Mouse (Mus musculus) lung, embryonic 16.5 days (tissue): ENCODE measurements around the gene Gucy2e. TPM values are rescaled to one million over a fixed set of nuclear protein-coding genes. Genes with fewer than 3 reads are reported as not detected.

Experiments
- ATAC-seq: fragments of 200-750 bp; cut with Nextera tagmentation; 2 replicates; pipeline ENCODE4 v1.8.0; 2017; ENCODE audit warnings: low read depth, mild to moderate bottlenecking, moderate library complexity
- H3K27ac ChIP-seq: fragments of 300-500 bp; sonication (generic); 2 replicates; pipeline ENCODE4 v1.5.1; 2014; ENCODE audit warnings: mild to moderate bottlenecking, control low read depth, low read length
- H3K27me3 ChIP-seq: fragments of 300-500 bp; sonication (generic); 2 replicates; pipeline ENCODE4 v1.6.1; 2014; ENCODE audit warnings: low read depth, low read length, mixed read lengths; ENCODE audit not compliant: control insufficient read depth, insufficient read depth
- H3K36me3 ChIP-seq: fragments of 300-500 bp; sonication (generic); 2 replicates; pipeline ENCODE4 v1.6.1; 2014; ENCODE audit warnings: low read length; ENCODE audit not compliant: control insufficient read depth, insufficient read depth
- H3K4me1 ChIP-seq: fragments of 300-500 bp; sonication (generic); replicated peaks from 2 replicates; pipeline ENCODE4 v1.6.1; 2014; ENCODE audit warnings: low read length, mixed read lengths; ENCODE audit not compliant: control insufficient read depth, insufficient read depth
- H3K4me2 ChIP-seq: fragments of 300-500 bp; sonication (generic); 2 replicates; pipeline ENCODE4 v1.6.1; 2014; ENCODE audit warnings: low read depth, low read length, control low read depth
- H3K4me3 ChIP-seq: fragments of 300-500 bp; sonication (generic); 2 replicates; pipeline ENCODE4 v1.5.1; 2014; ENCODE audit warnings: mild to moderate bottlenecking, low read length, control low read depth
- H3K9ac ChIP-seq: fragments of 300-500 bp; sonication (generic); 2 replicates; pipeline ENCODE4 v1.6.1; 2014; ENCODE audit warnings: low read length, control low read depth
- H3K9me3 ChIP-seq: fragments of 300-500 bp; sonication (generic); 2 replicates; pipeline ENCODE4 v1.6.1; 2016; ENCODE audit warnings: low read length; ENCODE audit not compliant: control insufficient read depth
- WGBS: fragments of 180-500 bp; shearing (Covaris S2); extraction: QIAGEN DNeasy Blood & Tissue Kit; methylation state at CpG from one replicate; pipeline ENCODE4 v1.1.7; 2014; 5-methylcytosine and 5-hydroxymethylcytosine counted together
- polyA plus RNA-seq: library from polyadenylated mRNA; unstranded; fragments of >200 nt; fragmentation: Nextera tagmentation; extraction: Ambion mirVana; gene quantifications from 2 replicates; pipeline ENCODE4 v1.2.1, GENCODE M21; 2015

Gucy2e gene
- polyA plus RNA-seq, 1 experiment from 2014 or later: 0.10 TPM

DNA sequence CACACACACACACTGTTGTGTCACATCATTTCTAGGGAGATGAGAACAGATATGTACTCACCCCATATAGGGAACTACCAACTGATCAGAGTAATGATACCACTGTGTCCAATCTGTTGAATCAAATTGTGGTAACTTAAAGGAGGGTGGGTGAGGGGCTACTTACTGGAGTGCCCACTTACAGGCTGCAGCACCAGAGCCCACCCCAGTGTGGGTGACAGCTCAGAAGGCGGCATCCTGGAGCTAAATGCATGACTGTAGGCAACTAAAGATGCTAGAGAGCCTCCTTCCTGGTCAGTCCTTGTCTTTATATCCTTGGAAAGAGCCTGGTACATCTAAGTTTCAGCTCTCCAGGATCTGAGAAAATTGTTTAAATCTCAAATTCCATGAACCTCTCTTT lies 37.6 kb downstream of the Gucy2e start:
- WGBS: 75% methylated on average over 1 of the region's 1 CpGs
- H3K27me3 ChIP-seq: peaks cover 22% of the 10 kb centered on the region
- no peak for ATAC-seq
- no peaks in the 10 kb centered on the region for H3K36me3 ChIP-seq
- H3K4me2 ChIP-seq: no peak overlapping the region
- H3K4me1 ChIP-seq: peaks cover 7% of the 10 kb centered on the region
- H3K4me3 ChIP-seq: no peak overlapping the region
- no peak overlapping the region for H3K27ac ChIP-seq
- H3K9me3 ChIP-seq: no peaks in the 10 kb centered on the region
- H3K9ac ChIP-seq: no peak overlapping the region

DNA sequence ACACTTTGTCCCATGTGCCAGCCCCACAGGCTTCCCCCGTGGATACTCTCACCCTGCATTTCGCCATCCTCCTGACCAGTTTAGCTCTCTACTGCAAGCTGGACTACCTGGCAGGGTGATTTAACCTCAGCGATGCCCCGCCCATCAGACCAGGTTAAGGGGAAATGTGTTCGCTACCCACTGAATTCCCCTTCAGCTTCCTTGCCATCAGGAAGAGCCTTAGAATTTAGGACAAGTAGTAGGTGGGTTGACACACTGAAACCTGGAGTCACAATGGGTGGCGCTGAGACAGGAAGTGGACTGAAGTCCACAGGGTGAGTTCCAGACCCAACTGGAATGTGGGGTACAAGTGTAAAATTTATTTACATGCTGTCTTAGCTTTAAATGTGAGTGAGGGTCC lies 39.1 kb downstream of the Gucy2e start, which contains the start of gene Alox8:
Alox8 (minus strand) TSS at position 101 of the 400 bp plus-strand sequence.
- Histone ChIP-seq H3K4me3 (peak within 1 kb of the TSS; percentile 34), H3K4me1 (peaks cover 7% of the 10 kb centered on the region), H3K4me2 (peak within 1 kb of the TSS; percentile 49), H3K9ac (no peak within 1 kb of the TSS), H3K36me3 (no peaks in the 10 kb centered on the region), H3K27ac (no peak within 1 kb of the TSS), H3K9me3 (no peaks in the 10 kb centered on the region), H3K27me3 (peaks cover 22% of the 10 kb centered on the region)
- 36% methylated on average over 6 of the region's 6 CpGs for WGBS
- ATAC-seq: no peak

DNA sequence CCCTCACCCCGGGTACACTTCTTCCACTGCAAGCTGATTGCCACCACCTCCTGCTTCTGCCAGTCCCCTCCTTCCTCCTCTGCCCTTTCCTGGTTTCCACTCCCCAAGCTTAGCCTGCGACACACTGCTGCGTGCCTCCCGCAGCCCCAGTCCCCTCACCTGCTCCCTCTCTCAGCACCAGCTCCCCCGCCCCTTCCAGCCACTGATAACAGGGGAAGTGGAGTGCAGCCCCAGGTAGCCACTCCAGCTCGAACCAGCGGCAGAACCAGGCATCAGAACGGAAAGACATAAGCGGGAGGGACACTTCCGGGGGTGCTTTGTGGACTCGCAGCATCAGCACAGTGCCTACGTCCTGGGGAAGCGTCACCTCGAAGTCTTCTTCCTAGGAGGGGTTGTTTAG lies 39.6 kb downstream of the Gucy2e start:
- H3K4me2 ChIP-seq: peak overlapping the region; percentile 49
- H3K9me3 ChIP-seq: no peaks in the 10 kb centered on the region
- no peak; the same call in 1 of the 2 replicates for ATAC-seq
- 0% methylated on average over 14 of the region's 14 CpGs for WGBS
- H3K27me3 ChIP-seq: peaks cover 22% of the 10 kb centered on the region
- H3K4me3 ChIP-seq: peak overlapping the region; percentile 34
- H3K4me1 ChIP-seq: peaks cover 7% of the 10 kb centered on the region
- H3K9ac ChIP-seq: no peak overlapping the region
- H3K27ac ChIP-seq: no peak overlapping the region
- H3K36me3 ChIP-seq: no peaks in the 10 kb centered on the region

DNA sequence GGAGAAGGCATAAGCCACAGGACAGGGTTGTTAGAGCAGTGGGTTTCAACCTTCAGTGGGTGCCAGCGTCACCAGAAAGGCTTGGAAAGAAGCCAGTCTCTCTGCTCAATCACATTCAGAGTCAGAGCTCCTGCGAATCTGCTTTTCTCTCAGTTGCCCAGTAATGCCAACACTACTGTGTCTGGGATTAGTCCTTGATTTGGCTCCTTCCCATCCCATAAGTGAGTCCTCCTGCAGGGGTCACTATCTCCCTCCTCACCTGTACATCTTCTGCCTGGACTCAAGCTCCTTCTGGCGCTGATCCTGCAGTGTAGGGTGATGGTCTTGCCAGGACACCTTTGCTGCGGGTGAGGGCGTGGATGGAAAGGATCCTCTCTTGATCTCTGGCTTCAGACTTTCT lies 40.1 kb downstream of the Gucy2e start:
- H3K4me1 ChIP-seq: peaks cover 7% of the 10 kb centered on the region
- peaks cover 22% of the 10 kb centered on the region for H3K27me3 ChIP-seq
- no peak overlapping the region for H3K9ac ChIP-seq
- 8% methylated on average over 5 of the region's 5 CpGs for WGBS
- no peaks in the 10 kb centered on the region for H3K36me3 ChIP-seq
- H3K4me2 ChIP-seq: peak overlapping the region; percentile 49
- H3K9me3 ChIP-seq: no peaks in the 10 kb centered on the region
- no peak overlapping the region for H3K27ac ChIP-seq
- ATAC-seq: no peak
- H3K4me3 ChIP-seq: no peak overlapping the region; the same call in 1 of the 2 replicates

DNA sequence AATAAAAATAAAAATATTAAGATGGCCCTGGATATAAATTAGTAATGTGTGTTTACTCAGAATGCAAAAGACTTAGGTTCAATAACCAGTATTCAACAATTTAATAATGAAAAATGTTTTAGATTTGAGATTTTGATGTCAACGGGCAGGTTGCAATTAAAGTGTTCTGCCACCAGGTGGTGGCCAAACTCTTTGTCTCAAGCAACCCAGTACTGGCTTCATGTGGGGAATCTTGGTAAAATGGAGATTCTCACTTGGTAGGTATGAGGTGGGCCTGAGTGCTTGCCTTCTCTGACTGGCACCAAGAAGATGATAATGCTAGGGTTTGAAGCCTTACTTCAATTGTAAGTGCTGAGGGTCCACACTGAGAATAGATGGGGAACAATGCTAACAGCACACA lies 44.0 kb downstream of the Gucy2e start:
- peaks cover 18% of the 10 kb centered on the region for H3K27me3 ChIP-seq
- 0% methylated on average over 1 of the region's 1 CpGs for WGBS
- H3K27ac ChIP-seq: no peak overlapping the region

DNA sequence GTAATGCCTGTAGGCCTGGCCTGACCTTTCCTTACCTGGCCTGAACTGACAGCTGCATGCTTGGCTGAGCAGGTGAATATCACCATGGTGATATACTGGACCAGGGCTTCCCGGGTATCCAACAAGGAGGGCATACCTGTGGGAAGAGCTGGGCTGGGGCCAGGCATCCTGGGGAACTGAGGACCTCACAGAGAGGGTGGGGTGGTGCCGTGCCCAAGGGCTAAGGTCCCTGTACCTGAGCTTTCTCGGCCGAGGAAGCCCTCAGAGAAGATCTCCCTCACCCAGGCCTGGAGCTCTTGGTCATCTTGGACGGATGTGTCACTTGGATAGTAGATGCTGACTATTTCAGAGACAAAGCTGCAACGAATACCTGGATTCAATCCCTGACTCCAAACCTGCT lies 50.9 kb downstream of the Gucy2e start:
- H3K27ac ChIP-seq: no peak overlapping the region
- H3K36me3 ChIP-seq: no peaks in the 10 kb centered on the region
- H3K9ac ChIP-seq: no peak overlapping the region
- no peak overlapping the region for H3K4me3 ChIP-seq
- ATAC-seq: no peak
- 77% methylated on average over 6 of the region's 6 CpGs for WGBS
- no peaks in the 10 kb centered on the region for H3K4me1 ChIP-seq
- H3K4me2 ChIP-seq: no peak overlapping the region
- no peaks in the 10 kb centered on the region for H3K27me3 ChIP-seq
- no peaks in the 10 kb centered on the region for H3K9me3 ChIP-seq

More for the DNA sequence above, 44.0 kb downstream of the Gucy2e start:
- ATAC-seq: no peak
- peaks cover 7% of the 10 kb centered on the region for H3K4me1 ChIP-seq
- no peaks in the 10 kb centered on the region for H3K36me3 ChIP-seq
- H3K4me3 ChIP-seq: no peak overlapping the region
- H3K9me3 ChIP-seq: no peaks in the 10 kb centered on the region
- H3K9ac ChIP-seq: no peak overlapping the region
- no peak overlapping the region for H3K4me2 ChIP-seq

DNA sequence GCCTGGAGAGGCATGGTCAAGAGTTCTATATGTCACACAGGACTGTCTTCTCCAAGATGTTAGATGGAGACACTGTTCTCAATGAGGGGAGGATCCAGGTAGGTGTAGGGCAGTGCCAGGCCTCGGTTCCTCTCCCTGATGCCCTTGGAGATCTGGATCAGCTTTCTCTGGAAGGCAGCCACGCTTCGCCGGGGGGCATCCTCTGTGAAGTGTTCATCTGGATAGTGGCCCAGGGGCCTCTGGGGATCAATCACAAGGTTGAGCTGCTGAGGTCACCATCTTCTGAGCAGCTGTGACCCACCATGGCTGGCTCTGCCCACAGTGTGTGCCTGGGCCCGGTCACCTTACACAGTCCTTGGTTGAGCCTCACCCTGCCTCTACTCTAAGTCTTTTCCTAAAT lies 51.8 kb downstream of the Gucy2e start:
- Histone ChIP-seq H3K9me3 (no peaks in the 10 kb centered on the region), H3K9ac (no peak overlapping the region), H3K27me3 (no peaks in the 10 kb centered on the region), H3K4me3 (no peak overlapping the region), H3K27ac (no peak overlapping the region), H3K36me3 (no peaks in the 10 kb centered on the region), H3K4me2 (no peak overlapping the region), H3K4me1 (no peaks in the 10 kb centered on the region)
- WGBS: 86% methylated on average over 5 of the region's 5 CpGs
- no peak for ATAC-seq

DNA sequence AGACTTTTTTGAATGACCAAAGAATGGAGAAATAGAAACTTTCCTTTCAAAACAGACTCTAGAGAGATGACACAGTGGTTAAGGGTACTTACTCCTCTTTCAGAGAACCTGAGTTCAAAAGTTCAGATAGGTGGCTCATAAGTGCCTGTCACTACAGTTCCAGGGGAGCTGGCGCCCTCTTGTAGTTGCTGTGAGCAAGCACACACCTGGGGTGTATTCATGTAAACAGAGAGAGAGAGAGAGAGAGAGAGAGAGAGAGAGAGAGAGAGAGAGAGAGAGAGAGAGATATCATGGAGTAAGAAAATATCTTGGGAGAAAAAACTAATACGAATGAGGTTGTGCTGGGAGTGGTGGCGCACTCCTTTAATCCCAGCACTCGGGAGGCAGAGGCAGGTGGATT lies 56.7 kb downstream of the Gucy2e start:
- WGBS: 67% methylated on average over 4 of the region's 4 CpGs
- no peaks in the 10 kb centered on the region for H3K4me1 ChIP-seq

DNA sequence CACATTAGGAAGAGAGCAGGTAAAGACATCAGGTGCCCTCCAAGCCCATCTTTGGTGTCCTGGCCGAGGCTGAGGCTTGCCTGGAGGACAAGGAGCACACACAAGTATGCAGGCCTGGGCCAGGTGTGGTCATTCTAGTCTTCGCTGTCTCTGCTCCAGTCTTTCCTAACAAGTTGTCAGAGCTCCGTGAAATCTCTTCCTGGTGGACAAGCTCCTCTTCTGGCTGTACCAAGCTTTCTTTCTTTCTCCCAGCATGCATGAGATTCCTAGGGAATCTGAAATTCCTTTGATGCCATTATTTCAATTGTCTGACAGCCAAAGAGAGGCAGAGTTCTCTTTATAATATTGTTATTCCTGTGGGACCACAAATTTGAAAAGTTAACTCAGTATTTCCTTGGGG lies 57.3 kb downstream of the Gucy2e start:
- Histone ChIP-seq H3K4me3 (no peak overlapping the region), H3K36me3 (no peaks in the 10 kb centered on the region), H3K4me2 (no peak overlapping the region), H3K4me1 (no peaks in the 10 kb centered on the region), H3K9ac (no peak overlapping the region), H3K9me3 (no peaks in the 10 kb centered on the region), H3K27me3 (no peaks in the 10 kb centered on the region), H3K27ac (no peak overlapping the region)
- ATAC-seq: no peak
- WGBS: 40% methylated on average over 3 of the region's 3 CpGs

More for the DNA sequence above, 56.7 kb downstream of the Gucy2e start:
- H3K27me3 ChIP-seq: no peaks in the 10 kb centered on the region
- no peak for ATAC-seq
- no peaks in the 10 kb centered on the region for H3K9me3 ChIP-seq
- H3K9ac ChIP-seq: no peak overlapping the region
- no peak overlapping the region for H3K4me2 ChIP-seq
- no peaks in the 10 kb centered on the region for H3K36me3 ChIP-seq
- H3K4me3 ChIP-seq: no peak overlapping the region
- H3K27ac ChIP-seq: no peak overlapping the region

DNA sequence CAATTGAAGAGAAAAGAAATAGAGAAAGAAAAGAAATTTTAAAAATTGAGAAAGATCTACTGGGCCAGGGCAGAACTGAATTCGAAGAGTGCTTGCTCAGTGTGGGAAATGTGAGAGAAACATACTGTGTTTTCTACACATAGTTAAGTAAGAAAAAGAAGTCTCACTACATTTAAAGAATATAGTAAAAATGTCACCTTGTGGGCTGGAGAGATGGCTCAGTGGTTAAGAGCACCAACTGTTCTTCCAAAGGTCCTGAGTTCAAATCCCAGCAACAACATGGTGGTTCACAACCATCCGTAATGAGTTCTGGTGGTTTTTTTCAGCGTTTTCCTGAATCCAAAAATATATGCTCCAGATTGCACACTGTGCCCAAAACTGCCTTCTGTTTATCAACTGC lies 58.3 kb downstream of the Gucy2e start:
- H3K9me3 ChIP-seq: no peaks in the 10 kb centered on the region
- no peaks in the 10 kb centered on the region for H3K27me3 ChIP-seq
- no peak overlapping the region for H3K9ac ChIP-seq
- H3K36me3 ChIP-seq: no peaks in the 10 kb centered on the region
- no peaks in the 10 kb centered on the region for H3K4me1 ChIP-seq
- H3K4me3 ChIP-seq: no peak overlapping the region
- WGBS: 72% methylated on average over 3 of the region's 3 CpGs
- H3K27ac ChIP-seq: no peak overlapping the region
- no peak for ATAC-seq
- no peak overlapping the region for H3K4me2 ChIP-seq
